Mouse (Mus musculus) forebrain, embryonic 11.5 days (tissue): ENCODE data around the gene Ndufaf2. TPM values are rescaled to one million over a fixed set of nuclear protein-coding genes. Genes with fewer than 3 reads are reported as not detected.

Experiments
- ATAC-seq: fragments of 200-750 bp; cut with Nextera tagmentation; replicated peaks from 2 replicates; pipeline ENCODE4 v1.8.0; 2017; ENCODE audit warnings: moderate TSS enrichment; ENCODE audit not compliant: low FRiP score
- DNase-seq: peaks from one replicate; pipeline ENCODE4 v3.0.0-alpha.2; 2017; ENCODE audit warnings: low spot score
- H3K27ac ChIP-seq: fragments of 300-500 bp; sonication (generic); 2 replicates; pipeline ENCODE4 v1.5.1; 2014; ENCODE audit warnings: low read depth, low read length
- H3K27me3 ChIP-seq: fragments of 300-500 bp; sonication (generic); 2 replicates; pipeline ENCODE4 v1.6.1; 2014; ENCODE audit warnings: mild to moderate bottlenecking, low read length, mixed read lengths; ENCODE audit not compliant: control insufficient read depth, insufficient read depth
- H3K36me3 ChIP-seq: fragments of 300-500 bp; sonication (generic); 2 replicates; pipeline ENCODE4 v1.6.1; 2014; ENCODE audit warnings: mild to moderate bottlenecking, low read length, moderate library complexity, mixed read lengths; ENCODE audit not compliant: control insufficient read depth, insufficient read depth
- H3K4me1 ChIP-seq: fragments of 300-500 bp; sonication (generic); replicated peaks from 2 replicates; pipeline ENCODE4 v1.6.1; 2014; ENCODE audit warnings: low read length, mixed read lengths; ENCODE audit not compliant: control insufficient read depth, insufficient read depth
- H3K4me2 ChIP-seq: fragments of 300-500 bp; sonication (generic); 2 replicates; pipeline ENCODE4 v1.6.1; 2014; ENCODE audit warnings: low read depth, mild to moderate bottlenecking, low read length, moderate library complexity, mixed read lengths; ENCODE audit not compliant: severe bottlenecking
- H3K4me3 ChIP-seq: fragments of 300-500 bp; sonication (generic); 2 replicates; pipeline ENCODE4 v1.5.1; 2014; ENCODE audit warnings: low read depth, low read length
- H3K9ac ChIP-seq: fragments of 300-500 bp; sonication (generic); 2 replicates; pipeline ENCODE4 v1.6.1; 2014; ENCODE audit warnings: low read length
- H3K9me3 ChIP-seq: fragments of 300-500 bp; sonication (generic); 2 replicates; pipeline ENCODE4 v1.6.1; 2016; ENCODE audit warnings: low read length, mixed read lengths; ENCODE audit not compliant: control insufficient read depth
- WGBS: fragments of 180-500 bp; shearing (Covaris S2); extraction: QIAGEN DNeasy Blood & Tissue Kit; methylation state at CpG from one replicate; pipeline ENCODE4 v1.1.7; 2014; 5-methylcytosine and 5-hydroxymethylcytosine counted together
- polyA plus RNA-seq: library from polyadenylated mRNA; unstranded; fragments of >200 nt; fragmentation: Nextera tagmentation; extraction: Ambion mirVana; gene quantifications from 2 replicates; pipeline ENCODE4 v1.2.1, GENCODE M21; 2014

Gene Ndufaf2
- polyA plus RNA-seq, 1 experiment from 2014 or later = 96.1 TPM

- H3K4me3 ChIP-seq = no peak overlapping the region
- no peak overlapping the region for H3K4me2 ChIP-seq
- no peak for DNase-seq
- WGBS = 94% methylated on average over 5 of the region's 5 CpGs
- no peak for ATAC-seq
- no peaks in the 10 kb centered on the region for H3K9me3 ChIP-seq
- H3K9ac ChIP-seq = no peak overlapping the region
- no peaks in the 10 kb centered on the region for H3K36me3 ChIP-seq
- H3K4me1 ChIP-seq = no peaks in the 10 kb centered on the region
- no peak overlapping the region for H3K27ac ChIP-seq
- no peaks in the 10 kb centered on the region for H3K27me3 ChIP-seq
Observed at GRCm38 (mm10) chr13:108130737-108131136, 27.7 kb downstream of the Ndufaf2 start.

GRCm38 (mm10) chr13:108129070-108129469 is 29.4 kb downstream of the Ndufaf2 start:
- H3K27me3 ChIP-seq = no peaks in the 10 kb centered on the region
- H3K27ac ChIP-seq = no peak overlapping the region
- H3K9me3 ChIP-seq = no peaks in the 10 kb centered on the region
- no peaks in the 10 kb centered on the region for H3K4me1 ChIP-seq
- no peak overlapping the region for H3K4me2 ChIP-seq
- H3K4me3 ChIP-seq = no peak overlapping the region
- WGBS = 68% methylated on average over 7 of the region's 7 CpGs
- DNase-seq (no peak), ATAC-seq (no peak)
- no peaks in the 10 kb centered on the region for H3K36me3 ChIP-seq
- H3K9ac ChIP-seq = no peak overlapping the region

- Histone ChIP-seq H3K4me2 (no peak overlapping the region), H3K36me3 (no peaks in the 10 kb centered on the region), H3K9me3 (no peaks in the 10 kb centered on the region), H3K4me1 (peaks cover 4% of the 10 kb centered on the region; the same call in 1 of the 2 replicates), H3K27ac (no peak overlapping the region), H3K27me3 (no peaks in the 10 kb centered on the region), H3K4me3 (no peak overlapping the region), H3K9ac (no peak overlapping the region)
- 76% methylated on average over 1 of the region's 1 CpGs for WGBS
- DNase-seq (no peak), ATAC-seq (no peak)
Observed at GRCm38 (mm10) chr13:108127883-108128282, 30.5 kb downstream of the Ndufaf2 start.

GRCm38 (mm10) chr13:108127130-108127529 is 31.3 kb downstream of the Ndufaf2 start:
- DNase-seq (peak; percentile 68), ATAC-seq (no peak)
- H3K9me3 ChIP-seq = no peaks in the 10 kb centered on the region
- H3K4me2 ChIP-seq = no peak overlapping the region
- peaks cover 4% of the 10 kb centered on the region; the same call in 1 of the 2 replicates for H3K4me1 ChIP-seq
- no peak overlapping the region for H3K4me3 ChIP-seq
- H3K36me3 ChIP-seq = no peaks in the 10 kb centered on the region
- no peaks in the 10 kb centered on the region for H3K27me3 ChIP-seq
- no peak overlapping the region for H3K9ac ChIP-seq
- WGBS = 4% methylated on average over 1 of the region's 1 CpGs
- no peak overlapping the region for H3K27ac ChIP-seq

GRCm38 (mm10) chr13:108126246-108126645 is 32.2 kb downstream of the Ndufaf2 start:
- Histone ChIP-seq H3K4me2 (no peak overlapping the region), H3K27me3 (no peaks in the 10 kb centered on the region), H3K36me3 (no peaks in the 10 kb centered on the region), H3K9ac (no peak overlapping the region), H3K9me3 (no peaks in the 10 kb centered on the region), H3K4me3 (no peak overlapping the region), H3K27ac (no peak overlapping the region), H3K4me1 (peaks cover 4% of the 10 kb centered on the region; the same call in 1 of the 2 replicates)
- no peak for ATAC-seq
- no peak for DNase-seq
- WGBS = 95% methylated on average over 2 of the region's 2 CpGs

GRCm38 (mm10) chr13:108124096-108124495 is 34.3 kb downstream of the Ndufaf2 start:
- Histone ChIP-seq H3K27me3 (no peaks in the 10 kb centered on the region), H3K27ac (no peak overlapping the region), H3K36me3 (no peaks in the 10 kb centered on the region), H3K4me1 (peaks cover 4% of the 10 kb centered on the region; the same call in 1 of the 2 replicates), H3K9me3 (no peaks in the 10 kb centered on the region), H3K4me2 (no peak overlapping the region), H3K9ac (no peak overlapping the region), H3K4me3 (no peak overlapping the region)
- DNase-seq = no peak
- WGBS = 87% methylated on average over 11 of the region's 11 CpGs
- ATAC-seq = no peak

- DNase-seq = no peak
- no peaks in the 10 kb centered on the region for H3K27me3 ChIP-seq
- no peaks in the 10 kb centered on the region for H3K36me3 ChIP-seq
- H3K9me3 ChIP-seq = no peaks in the 10 kb centered on the region
- no peak for ATAC-seq
- peaks cover 4% of the 10 kb centered on the region; the same call in 1 of the 2 replicates for H3K4me1 ChIP-seq
- 41% methylated on average over 15 of the region's 15 CpGs for WGBS
- H3K4me3 ChIP-seq = no peak overlapping the region
- no peak overlapping the region for H3K9ac ChIP-seq
- peak overlapping the region; percentile 46; the same call in 1 of the 2 replicates for H3K27ac ChIP-seq
- H3K4me2 ChIP-seq = no peak overlapping the region
Observed at GRCm38 (mm10) chr13:108123109-108123723, 35.2 kb downstream of the Ndufaf2 start.

GRCm38 (mm10) chr13:108119411-108120310 is 38.8 kb downstream of the Ndufaf2 start:
- H3K9me3 ChIP-seq = no peaks in the 10 kb centered on the region
- no peaks in the 10 kb centered on the region for H3K36me3 ChIP-seq
- no peak overlapping the region for H3K27ac ChIP-seq
- WGBS = 89% methylated on average over 9 of the region's 9 CpGs
- H3K4me1 ChIP-seq = peaks cover 4% of the 10 kb centered on the region; the same call in 1 of the 2 replicates
- H3K9ac ChIP-seq = no peak overlapping the region
- DNase-seq (no peak), ATAC-seq (no peak)
- no peaks in the 10 kb centered on the region for H3K27me3 ChIP-seq
- no peak overlapping the region for H3K4me3 ChIP-seq
- H3K4me2 ChIP-seq = no peak overlapping the region
